Mouse (Mus musculus) forebrain, embryonic 14.5 days (tissue): ENCODE data around the gene Vti1b. TPM values are rescaled to one million over a fixed set of nuclear protein-coding genes. Genes with fewer than 3 reads are reported as not detected.

ENCODE experiments used
- ATAC-seq: fragments of 200-750 bp; cut with Nextera tagmentation; 2 replicates; pipeline ENCODE4 v1.8.0; 2017; ENCODE audit warnings: mild to moderate bottlenecking, moderate library complexity
- DNase-seq: peaks from one replicate; pipeline ENCODE4 v3.0.0-alpha.2; 2015; ENCODE audit warnings: low spot score
- H3K27ac ChIP-seq: fragments of 300-500 bp; sonication (generic); 2 replicates; pipeline ENCODE4 v1.5.1; 2014; ENCODE audit warnings: low read depth, mild to moderate bottlenecking, control low read depth, low read length, moderate library complexity
- H3K27me3 ChIP-seq: fragments of 300-500 bp; sonication (generic); replicated peaks from 2 replicates; pipeline ENCODE4 v1.6.1; 2014; ENCODE audit warnings: low read length, control low read depth, mixed read lengths; ENCODE audit not compliant: control insufficient read depth, insufficient read depth
- H3K36me3 ChIP-seq: fragments of 300-500 bp; sonication (generic); 2 replicates; pipeline ENCODE4 v1.6.1; 2014; ENCODE audit warnings: low read length, control low read depth; ENCODE audit not compliant: control insufficient read depth, insufficient read depth
- H3K4me1 ChIP-seq: fragments of 300-500 bp; sonication (generic); 2 replicates; pipeline ENCODE4 v1.6.1; 2014; ENCODE audit warnings: antibody characterized with exemption, low read length, control low read depth; ENCODE audit not compliant: control insufficient read depth, insufficient read depth
- H3K4me2 ChIP-seq: fragments of 300-500 bp; sonication (generic); 2 replicates; pipeline ENCODE4 v1.6.1; 2014; ENCODE audit warnings: mild to moderate bottlenecking, control low read depth, low read length
- H3K4me3 ChIP-seq: fragments of 300-500 bp; sonication (generic); 2 replicates; pipeline ENCODE4 v1.5.1; 2014; ENCODE audit warnings: low read depth, low read length, control low read depth
- H3K9ac ChIP-seq: fragments of 300-500 bp; sonication (generic); 2 replicates; pipeline ENCODE4 v1.6.1; 2014; ENCODE audit warnings: mild to moderate bottlenecking, low read length, control low read depth, moderate library complexity
- H3K9me3 ChIP-seq: fragments of 300-500 bp; sonication (generic); replicated peaks from 2 replicates; pipeline ENCODE4 v1.6.1; 2016; ENCODE audit warnings: low read length, control low read depth, mixed read lengths; ENCODE audit not compliant: control insufficient read depth
- WGBS: fragments of 180-500 bp; shearing (Covaris S2); extraction: QIAGEN DNeasy Blood & Tissue Kit; methylation state at CpG from one replicate; pipeline ENCODE4 v1.1.7; 2014; 5-methylcytosine and 5-hydroxymethylcytosine counted together
- polyA plus RNA-seq: library from polyadenylated mRNA; unstranded; fragments of >200 nt; fragmentation: Nextera tagmentation; extraction: Ambion mirVana; gene quantifications from 2 replicates; pipeline ENCODE4 v1.2.1, GENCODE M21; 2014

Gene Vti1b
- polyA plus RNA-seq, 1 experiment from 2014 or later, result 133 TPM

GRCm38 (mm10) chr12:79131178-79131675, 41.2 kb downstream of the Vti1b start:
- WGBS, result 2% methylated on average over 22 of the region's 22 CpGs
- peak overlapping the region; percentile 51 for H3K9ac ChIP-seq
- H3K4me2 ChIP-seq, result peak overlapping the region; percentile 83
- H3K4me3 ChIP-seq, result peak overlapping the region; percentile 44
- no peaks in the 10 kb centered on the region for H3K36me3 ChIP-seq
- peaks cover 23% of the 10 kb centered on the region for H3K27me3 ChIP-seq
- no peaks in the 10 kb centered on the region for H3K9me3 ChIP-seq
- ATAC-seq, result no peak; the same call in 1 of the 2 replicates
- H3K4me1 ChIP-seq, result peaks cover 4% of the 10 kb centered on the region; the same call in 1 of the 2 replicates
- H3K27ac ChIP-seq, result no peak overlapping the region
- peak; percentile 21 for DNase-seq

- Histone ChIP-seq H3K27me3 (peaks cover 23% of the 10 kb centered on the region), H3K4me2 (peak within 1 kb of the TSS; percentile 83), H3K4me3 (peak within 1 kb of the TSS; percentile 44), H3K27ac (no peak within 1 kb of the TSS), H3K4me1 (peaks cover 4% of the 10 kb centered on the region; the same call in 1 of the 2 replicates), H3K36me3 (no peaks in the 10 kb centered on the region), H3K9me3 (no peaks in the 10 kb centered on the region), H3K9ac (peak within 1 kb of the TSS; percentile 51)
- DNase-seq (peak; percentile 87), ATAC-seq (peak; percentile 99)
- 1% methylated on average over 46 of the region's 47 CpGs for WGBS
Measured at GRCm38 (mm10) chr12:79130299-79131177, 41.9 kb downstream of the Vti1b start, which contains the start of gene Arg2. TSS of gene Arg2 (plus strand) at chr12:79130777.

GRCm38 (mm10) chr12:79122820-79123219, 49.6 kb downstream of the Vti1b start:
- Histone ChIP-seq H3K4me3 (no peak overlapping the region), H3K9ac (no peak overlapping the region), H3K9me3 (no peaks in the 10 kb centered on the region), H3K4me2 (no peak overlapping the region), H3K27me3 (no peaks in the 10 kb centered on the region), H3K27ac (no peak overlapping the region), H3K4me1 (no peaks in the 10 kb centered on the region), H3K36me3 (no peaks in the 10 kb centered on the region)
- ATAC-seq (no peak), DNase-seq (peak; percentile 80)
- 31% methylated on average over 3 of the region's 3 CpGs for WGBS

DNA sequence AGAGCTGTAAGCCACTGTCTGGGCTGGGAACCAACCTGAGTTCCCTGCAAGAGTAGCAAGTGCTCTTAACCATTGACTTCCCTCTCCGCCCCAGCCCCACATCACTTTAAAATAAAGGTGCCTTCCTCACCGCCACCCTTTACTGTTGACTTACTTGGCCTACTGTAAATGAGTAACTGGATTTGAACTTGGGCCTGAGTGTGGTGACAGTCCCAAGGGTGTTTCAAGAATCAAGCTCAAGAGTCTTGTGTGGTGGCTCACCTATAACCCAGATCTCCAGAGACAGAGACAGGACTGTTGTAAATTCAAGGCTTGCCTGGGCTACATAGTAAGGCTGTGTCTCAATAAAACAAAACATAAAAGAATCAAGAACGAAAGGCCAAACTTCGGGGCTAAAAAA, 53.5 kb downstream of the Vti1b start:
- H3K27ac ChIP-seq, result no peak overlapping the region
- no peaks in the 10 kb centered on the region for H3K4me1 ChIP-seq
- H3K4me3 ChIP-seq, result no peak overlapping the region
- DNase-seq (no peak), ATAC-seq (no peak)
- H3K27me3 ChIP-seq, result no peaks in the 10 kb centered on the region
- H3K36me3 ChIP-seq, result no peaks in the 10 kb centered on the region
- H3K9ac ChIP-seq, result no peak overlapping the region
- 93% methylated on average over 4 of the region's 4 CpGs for WGBS
- H3K4me2 ChIP-seq, result no peak overlapping the region
- no peaks in the 10 kb centered on the region for H3K9me3 ChIP-seq

Other genes with a start within 250 kb of the Vti1b start
- 37.7 and 45.5 TPM in 2 replicates for gene Tmem229b, start 165.0 kb downstream of the Vti1b start, polyA plus RNA-seq
- gene Plekhh1, start 143.5 kb downstream of the Vti1b start, polyA plus RNA-seq, result 0.95 and 1.3 TPM in 2 replicates
- gene Pigh, start 83.0 kb downstream of the Vti1b start, polyA plus RNA-seq, result 18.1 and 19.1 TPM in 2 replicates
- gene Arg2, start 41.9 kb downstream of the Vti1b start, polyA plus RNA-seq, result 19.9 and 20.7 TPM in 2 replicates
- gene Rdh11, start 19.6 kb upstream of the Vti1b start, polyA plus RNA-seq, result 35.9 and 41.2 TPM in 2 replicates
- 0.89 and 1.0 TPM in 2 replicates for gene Rdh12, start 36.2 kb upstream of the Vti1b start, polyA plus RNA-seq
- gene Zfyve26, start 123.6 kb upstream of the Vti1b start, polyA plus RNA-seq, result 8.5 and 8.9 TPM in 2 replicates
- 2.6 and 3.5 TPM in 2 replicates for gene Rad51b, start 124.6 kb upstream of the Vti1b start, polyA plus RNA-seq